Mouse (Mus musculus) kidney, embryonic 15.5 days (tissue): ENCODE measurements around the gene Ppm1m. TPM values are rescaled to one million over a fixed set of nuclear protein-coding genes. Genes with fewer than 3 reads are reported as not detected.

Experiments used
- ATAC-seq: fragments of 200-750 bp; cut with Nextera tagmentation; replicated peaks from 2 replicates; pipeline ENCODE4 v1.8.0; 2017; ENCODE audit warnings: moderate TSS enrichment; ENCODE audit not compliant: low FRiP score
- H3K27ac ChIP-seq: fragments of 300-500 bp; sonication (generic); 2 replicates; pipeline ENCODE4 v1.5.1; 2015; ENCODE audit warnings: mild to moderate bottlenecking, inconsistent platforms
- H3K27me3 ChIP-seq: fragments of 300-500 bp; sonication (generic); 2 replicates; pipeline ENCODE4 v1.6.1; 2015; ENCODE audit warnings: inconsistent platforms
- H3K36me3 ChIP-seq: fragments of 300-500 bp; sonication (generic); 2 replicates; pipeline ENCODE4 v1.6.1; 2015; ENCODE audit warnings: inconsistent platforms
- H3K4me1 ChIP-seq: fragments of 300-500 bp; sonication (generic); 2 replicates; pipeline ENCODE4 v1.6.1; 2015; ENCODE audit warnings: inconsistent platforms
- H3K4me2 ChIP-seq: fragments of 300-500 bp; sonication (generic); 2 replicates; pipeline ENCODE4 v1.6.1; 2015; ENCODE audit warnings: moderate library complexity, mild to moderate bottlenecking, inconsistent platforms
- H3K4me3 ChIP-seq: fragments of 300-500 bp; sonication (generic); replicated peaks from 2 replicates; pipeline ENCODE4 v1.5.1; 2015; ENCODE audit warnings: mild to moderate bottlenecking, inconsistent platforms
- H3K9ac ChIP-seq: fragments of 300-500 bp; sonication (generic); 2 replicates; pipeline ENCODE4 v1.6.1; 2015; ENCODE audit warnings: mild to moderate bottlenecking, inconsistent platforms
- H3K9me3 ChIP-seq: fragments of 300-500 bp; sonication (generic); replicated peaks from 2 replicates; pipeline ENCODE4 v1.6.1; 2016; ENCODE audit warnings: inconsistent platforms
- WGBS: fragments of 180-500 bp; shearing (Covaris S2); methylation state at CpG from one replicate; pipeline ENCODE4 v1.1.7; 2015; ENCODE audit warnings: mixed read lengths; 5-methylcytosine and 5-hydroxymethylcytosine counted together
- polyA plus RNA-seq: library from polyadenylated mRNA; unstranded; fragments of >200 nt; fragmentation: Nextera tagmentation; extraction: Ambion mirVana; gene quantifications from 2 replicates; pipeline ENCODE4 v1.2.1, GENCODE M21; 2015

Gene Ppm1m
- polyA plus RNA-seq: 49.0 and 55.1 TPM in 2 replicates

DNA sequence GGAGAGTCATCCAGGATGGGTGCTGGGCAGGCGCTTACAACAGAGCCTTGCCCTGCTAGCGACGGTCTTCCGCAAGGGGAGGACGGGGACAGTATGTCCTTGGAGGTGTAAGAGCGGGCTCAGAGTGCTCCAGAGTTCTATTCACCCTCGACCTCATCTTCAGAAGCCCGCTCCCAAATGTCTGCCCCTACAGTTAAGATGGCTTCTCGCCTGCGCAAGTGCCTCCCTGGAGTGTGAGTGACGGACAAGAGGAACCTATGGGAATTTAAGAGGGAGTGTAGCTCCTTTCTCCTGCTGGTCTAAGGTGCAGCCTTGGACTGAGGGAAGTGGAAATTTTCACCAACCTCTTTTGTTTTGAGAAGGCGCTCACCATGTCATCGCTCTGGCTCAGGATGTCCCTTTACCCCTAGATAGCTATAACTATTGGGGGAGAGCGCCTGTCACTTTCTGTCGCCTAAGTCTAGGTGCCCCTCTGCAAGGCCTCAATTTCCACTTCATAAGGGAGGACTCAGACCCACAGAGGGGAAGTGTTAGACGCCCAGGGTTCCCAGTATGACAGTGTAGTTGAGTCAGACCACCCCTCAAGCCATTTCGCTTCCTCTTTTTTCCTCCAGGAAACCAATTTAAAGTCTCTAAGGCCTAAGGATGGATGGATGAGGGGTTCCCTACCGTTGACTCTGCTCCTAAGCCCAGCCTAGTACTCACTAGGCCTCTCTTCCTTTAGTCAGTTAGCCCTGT is at the start of gene Ppm1m:
Gene Ppm1m (minus strand): TSS at position 212 of the 738 bp plus-strand sequence.
- no peaks in the 10 kb centered on the region for H3K9me3 ChIP-seq

DNA sequence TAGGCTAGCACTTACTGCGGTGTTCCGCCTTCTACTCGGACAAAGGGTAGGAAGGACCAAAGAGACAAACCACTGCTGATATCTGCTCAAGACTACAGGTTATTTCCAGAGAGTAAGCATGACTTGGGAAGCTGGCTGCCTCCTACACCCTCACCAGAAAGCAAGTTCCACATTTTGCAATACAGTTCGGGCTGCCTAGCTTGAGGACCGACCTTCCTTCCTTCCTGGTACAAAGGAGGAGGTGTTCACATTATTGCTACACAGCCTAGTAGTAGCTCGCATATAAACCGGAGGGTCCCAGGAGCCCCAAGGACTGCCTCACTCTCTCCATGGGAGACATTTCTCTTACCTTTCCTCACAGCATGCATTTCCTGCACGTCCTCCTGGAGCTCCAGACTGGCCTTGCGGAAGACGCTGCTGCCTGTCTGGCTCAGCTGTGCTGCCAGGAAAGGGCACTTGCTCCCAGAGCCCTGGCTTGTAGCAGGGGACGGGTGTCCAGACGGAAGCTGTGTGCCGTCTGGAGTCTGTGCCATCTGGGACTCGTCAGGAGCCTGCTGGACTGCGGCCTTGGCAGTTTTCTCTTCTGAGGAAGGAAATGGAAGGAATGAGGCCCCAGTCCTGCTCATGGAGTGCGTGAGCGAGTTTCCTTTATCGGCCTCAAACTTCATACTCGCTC is 43.4 kb upstream of the Ppm1m start:
- H3K27ac ChIP-seq: peak overlapping the region; percentile 48
- no peak for ATAC-seq
- H3K27me3 ChIP-seq: no peaks in the 10 kb centered on the region
- H3K4me3 ChIP-seq: no peak overlapping the region
- H3K36me3 ChIP-seq: peaks cover 61% of the 10 kb centered on the region
- WGBS: 55% methylated on average over 19 of the region's 19 CpGs
- H3K9me3 ChIP-seq: no peaks in the 10 kb centered on the region
- no peak overlapping the region for H3K9ac ChIP-seq
- H3K4me1 ChIP-seq: peaks cover 28% of the 10 kb centered on the region
- no peak overlapping the region for H3K4me2 ChIP-seq

More for the DNA sequence above, at the start of gene Ppm1m:
- Histone ChIP-seq H3K27ac (peak within 1 kb of the TSS; percentile 58), H3K4me1 (peaks cover 48% of the 10 kb centered on the region), H3K27me3 (no peaks in the 10 kb centered on the region), H3K4me2 (peak within 1 kb of the TSS; percentile 73), H3K4me3 (peak within 1 kb of the TSS; percentile 74), H3K36me3 (peaks cover 28% of the 10 kb centered on the region), H3K9ac (peak within 1 kb of the TSS; percentile 68)
- peak; percentile 5 for ATAC-seq
- WGBS: 44% methylated on average over 18 of the region's 18 CpGs

DNA sequence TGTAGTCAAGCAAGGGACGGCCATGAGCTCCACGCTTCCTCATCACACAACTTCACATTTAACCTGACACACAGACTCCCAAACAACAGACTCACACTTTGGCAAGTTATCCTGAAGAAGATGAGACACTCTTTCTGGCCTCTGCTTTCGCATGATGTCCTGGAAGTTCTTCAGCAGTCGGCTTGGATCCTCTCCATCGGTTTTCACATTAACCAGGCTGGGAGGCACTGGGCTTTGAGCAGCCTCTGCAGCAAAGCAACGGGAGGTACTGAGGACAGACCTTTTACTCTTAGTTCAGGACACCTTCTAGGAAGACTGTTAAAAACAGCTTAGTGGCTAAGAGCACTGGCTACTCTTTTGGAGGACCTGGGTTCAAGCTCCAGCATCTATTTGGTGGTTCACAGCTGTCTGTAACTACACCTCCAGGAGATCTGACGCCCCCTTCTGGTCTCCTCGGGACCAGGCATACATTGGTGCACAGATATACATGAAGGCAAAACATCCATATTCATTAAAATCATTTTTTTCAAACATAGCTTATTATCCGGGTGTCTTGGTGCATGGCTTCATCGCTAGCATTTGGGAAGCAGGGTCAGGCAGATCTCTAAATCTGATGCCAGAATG is 42.1 kb upstream of the Ppm1m start:
- H3K27me3 ChIP-seq: no peaks in the 10 kb centered on the region
- 87% methylated on average over 10 of the region's 10 CpGs for WGBS
- no peak overlapping the region for H3K9ac ChIP-seq
- H3K27ac ChIP-seq: no peak overlapping the region
- peaks cover 74% of the 10 kb centered on the region for H3K36me3 ChIP-seq
- peaks cover 20% of the 10 kb centered on the region for H3K4me1 ChIP-seq
- no peak for ATAC-seq
- no peak overlapping the region for H3K4me3 ChIP-seq
- no peak overlapping the region for H3K4me2 ChIP-seq
- no peaks in the 10 kb centered on the region for H3K9me3 ChIP-seq

DNA sequence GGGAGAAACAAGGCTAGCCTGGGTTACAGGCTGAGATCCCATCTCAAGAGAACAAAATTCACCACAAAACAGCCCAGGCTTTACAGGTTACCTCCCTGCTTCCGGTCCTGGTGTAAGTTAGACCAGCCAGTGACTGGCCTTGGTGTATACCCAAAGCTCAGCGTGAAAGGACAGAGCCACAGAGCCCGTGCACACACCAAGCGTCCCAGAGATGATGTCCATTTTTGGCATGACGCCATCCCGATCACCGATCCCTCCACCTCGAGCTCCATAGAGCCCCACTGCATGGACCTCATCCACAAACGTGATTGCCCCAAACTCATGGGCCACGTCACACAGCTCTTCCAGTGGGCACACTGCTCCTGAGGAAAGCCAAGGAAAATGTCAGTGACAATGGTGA is 38.3 kb upstream of the Ppm1m start:
- Histone ChIP-seq H3K27me3 (no peaks in the 10 kb centered on the region), H3K4me3 (no peak overlapping the region), H3K9me3 (no peaks in the 10 kb centered on the region), H3K9ac (no peak overlapping the region), H3K4me1 (peaks cover 11% of the 10 kb centered on the region), H3K27ac (peak overlapping the region; percentile 23; the same call in 1 of the 2 replicates), H3K4me2 (no peak overlapping the region), H3K36me3 (peaks cover 99% of the 10 kb centered on the region)
- no peak for ATAC-seq
- WGBS: 92% methylated on average over 10 of the region's 10 CpGs

DNA sequence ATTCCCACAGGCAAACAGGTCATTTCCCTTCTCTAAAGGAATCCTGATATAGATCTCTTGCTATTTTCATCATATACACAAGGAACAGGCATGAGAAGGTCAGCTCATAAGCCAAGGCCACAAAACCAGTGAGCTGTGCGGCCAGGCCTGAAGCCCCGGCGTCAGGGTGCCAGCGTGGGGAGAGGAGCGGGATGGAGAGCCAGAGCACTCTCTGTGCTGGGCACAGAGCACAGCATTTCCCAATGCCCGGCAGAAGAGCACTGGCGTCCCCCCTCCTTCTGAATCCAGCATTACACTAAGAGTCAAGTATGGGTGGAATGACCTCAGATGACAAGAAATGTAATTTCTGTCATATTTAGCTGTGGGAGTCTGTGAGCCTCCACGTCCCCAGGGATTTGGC is 37.9 kb upstream of the Ppm1m start:
- Histone ChIP-seq H3K27ac (peak overlapping the region; percentile 23; the same call in 1 of the 2 replicates), H3K9me3 (no peaks in the 10 kb centered on the region), H3K4me2 (no peak overlapping the region), H3K27me3 (no peaks in the 10 kb centered on the region), H3K4me1 (peaks cover 10% of the 10 kb centered on the region), H3K4me3 (no peak overlapping the region), H3K9ac (no peak overlapping the region), H3K36me3 (peaks cover 99% of the 10 kb centered on the region)
- ATAC-seq: no peak
- 74% methylated on average over 8 of the region's 8 CpGs for WGBS

DNA sequence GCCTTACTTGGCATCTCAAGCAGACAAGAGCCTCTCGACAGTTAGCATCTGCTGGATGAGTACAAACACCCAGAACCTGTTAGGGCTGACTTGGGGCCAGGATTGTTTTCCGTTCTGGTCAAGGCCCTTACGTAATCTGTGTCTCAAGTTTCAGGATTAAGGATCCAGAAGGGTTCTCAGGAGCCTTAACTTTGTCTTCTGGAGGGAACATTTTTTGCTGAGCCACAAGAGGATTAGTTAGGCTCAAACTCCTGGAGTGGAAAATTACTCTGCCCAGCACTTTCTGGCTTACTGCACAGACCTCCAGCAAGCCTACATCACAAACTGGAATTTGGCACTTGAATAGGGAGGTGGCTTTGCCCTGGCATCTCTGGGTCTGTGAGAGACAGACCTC is 37.3 kb upstream of the Ppm1m start:
- no peak for ATAC-seq
- peaks cover 99% of the 10 kb centered on the region for H3K36me3 ChIP-seq
- H3K4me1 ChIP-seq: peaks cover 10% of the 10 kb centered on the region
- WGBS: 70% methylated on average over 3 of the region's 3 CpGs
- H3K27me3 ChIP-seq: no peaks in the 10 kb centered on the region
- no peak overlapping the region for H3K9ac ChIP-seq
- H3K27ac ChIP-seq: 0 out of 2 replicates have a peak overlapping the region, but pooled peaks have one; percentile 23
- H3K9me3 ChIP-seq: no peaks in the 10 kb centered on the region
- H3K4me3 ChIP-seq: no peak overlapping the region
- H3K4me2 ChIP-seq: no peak overlapping the region

DNA sequence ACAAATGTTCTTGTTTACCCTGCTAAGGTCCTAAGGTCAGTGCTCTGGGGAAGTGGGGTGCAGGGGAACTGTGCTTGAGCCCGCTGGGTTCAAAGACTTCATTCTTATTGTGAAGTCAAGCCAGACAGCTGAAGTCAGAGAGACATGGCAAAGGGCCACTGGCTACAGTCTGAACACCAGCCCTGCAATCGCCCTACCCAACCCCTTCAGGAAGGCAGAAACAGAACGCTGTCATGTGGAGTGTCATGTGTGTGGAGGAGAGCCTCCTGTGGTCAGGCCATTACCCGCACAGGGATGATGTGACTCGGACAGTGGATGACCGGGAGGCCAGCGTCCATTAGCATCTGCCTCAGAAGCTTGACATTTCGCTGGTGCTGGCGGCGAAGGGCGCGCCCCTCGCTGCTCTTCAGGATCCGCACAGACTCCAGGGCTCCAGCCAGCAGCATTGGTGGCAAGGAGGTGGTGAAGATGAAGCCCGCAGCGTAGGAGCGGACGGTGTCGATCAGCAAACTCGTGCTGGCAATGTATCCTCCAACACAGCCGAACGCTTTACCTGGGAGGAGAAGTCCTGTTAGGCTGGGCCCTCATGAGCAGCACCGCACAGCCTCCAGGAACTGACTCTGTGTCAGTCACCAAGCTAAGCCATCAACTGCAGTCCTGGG is 36.7 kb upstream of the Ppm1m start:
- Histone ChIP-seq H3K4me1 (peaks cover 10% of the 10 kb centered on the region), H3K4me3 (no peak overlapping the region), H3K27me3 (no peaks in the 10 kb centered on the region), H3K36me3 (peaks cover 93% of the 10 kb centered on the region), H3K9me3 (no peaks in the 10 kb centered on the region), H3K27ac (no peak overlapping the region), H3K4me2 (no peak overlapping the region), H3K9ac (no peak overlapping the region)
- ATAC-seq: no peak
- WGBS: 86% methylated on average over 23 of the region's 23 CpGs

DNA sequence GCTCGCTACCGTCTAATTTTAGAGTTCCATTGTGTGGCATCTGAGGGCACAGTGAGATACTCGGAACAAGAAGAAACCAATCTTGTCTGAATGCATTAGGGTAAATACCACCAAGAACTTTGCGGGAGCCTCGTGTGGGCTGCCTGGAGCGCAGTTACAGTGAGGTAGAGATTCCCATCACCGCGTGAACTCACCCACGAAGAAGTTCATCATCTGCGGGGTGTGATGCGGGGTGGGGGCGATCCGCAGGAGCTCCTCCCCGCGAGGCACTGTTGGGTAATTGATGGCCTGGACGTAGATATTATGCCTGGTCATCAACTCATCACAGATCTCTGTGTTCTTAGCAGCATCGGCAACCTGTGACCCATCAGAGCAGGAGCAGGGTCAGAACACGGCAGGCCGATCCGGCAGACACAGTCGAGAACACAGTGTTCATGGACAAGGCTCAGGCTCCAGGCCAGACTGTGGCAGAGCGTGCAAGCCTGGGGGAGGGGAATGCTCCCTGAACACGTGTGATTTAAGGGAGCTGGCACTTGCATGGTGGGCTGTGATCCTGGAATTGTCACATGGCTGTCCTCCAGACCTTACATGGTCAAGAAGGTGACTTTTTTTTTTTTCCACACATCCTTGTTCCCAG is 35.8 kb upstream of the Ppm1m start:
- Histone ChIP-seq H3K4me2 (no peak overlapping the region), H3K9me3 (no peaks in the 10 kb centered on the region), H3K4me1 (peaks cover 12% of the 10 kb centered on the region), H3K27me3 (no peaks in the 10 kb centered on the region), H3K4me3 (no peak overlapping the region), H3K27ac (no peak overlapping the region), H3K9ac (no peak overlapping the region), H3K36me3 (peaks cover 84% of the 10 kb centered on the region)
- no peak for ATAC-seq
- WGBS: 66% methylated on average over 23 of the region's 23 CpGs

DNA sequence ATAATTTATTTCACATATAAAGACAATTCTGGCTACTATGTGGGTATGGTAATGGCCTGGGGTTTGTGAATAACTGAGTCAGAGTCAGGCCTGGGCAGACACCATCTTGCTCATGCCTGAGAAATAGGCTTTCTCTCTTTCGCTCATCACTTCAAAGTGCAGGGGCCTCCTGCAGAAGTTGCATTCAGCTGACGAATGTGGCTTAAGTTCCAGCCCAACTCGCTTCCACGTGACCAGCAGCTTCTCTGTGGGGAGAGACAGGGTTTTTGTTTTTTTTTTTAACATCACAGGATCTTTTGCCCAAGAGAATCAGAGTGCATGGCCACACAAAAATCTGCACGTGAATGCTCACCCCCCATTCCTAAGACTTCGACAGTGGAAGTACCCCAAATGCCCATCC is 34.4 kb upstream of the Ppm1m start:
- no peak for ATAC-seq
- 64% methylated on average over 6 of the region's 6 CpGs for WGBS
- H3K36me3 ChIP-seq: peaks cover 71% of the 10 kb centered on the region

DNA sequence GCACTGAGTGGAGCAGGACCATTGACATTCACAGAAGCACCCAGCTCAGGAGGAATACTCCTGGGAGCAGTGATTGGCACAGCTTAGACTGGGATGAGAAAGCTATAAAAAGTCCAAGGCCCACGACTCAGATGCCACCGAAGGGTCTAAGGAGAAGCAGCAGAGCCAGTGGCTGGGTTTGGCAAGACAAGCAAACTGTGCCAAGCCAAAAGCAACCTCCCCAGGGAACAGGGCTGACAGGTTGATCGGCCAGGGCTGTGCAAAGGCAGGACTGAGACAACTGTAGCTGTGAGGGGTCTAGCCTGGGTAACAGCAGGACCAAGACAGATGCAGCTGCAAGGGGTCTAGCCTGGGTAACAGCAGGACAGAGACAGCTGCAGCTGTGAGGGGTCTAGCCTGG is 33.4 kb upstream of the Ppm1m start:
- Histone ChIP-seq H3K4me1 (peaks cover 12% of the 10 kb centered on the region), H3K9ac (no peak overlapping the region), H3K4me3 (no peak overlapping the region), H3K27ac (no peak overlapping the region), H3K9me3 (no peaks in the 10 kb centered on the region), H3K27me3 (no peaks in the 10 kb centered on the region), H3K36me3 (peaks cover 61% of the 10 kb centered on the region), H3K4me2 (no peak overlapping the region)
- ATAC-seq: no peak
- WGBS: 86% methylated on average over 3 of the region's 3 CpGs

More for the DNA sequence above, 34.4 kb upstream of the Ppm1m start:
- Histone ChIP-seq H3K9me3 (no peaks in the 10 kb centered on the region), H3K4me3 (no peak overlapping the region), H3K27ac (no peak overlapping the region), H3K4me1 (peaks cover 12% of the 10 kb centered on the region), H3K9ac (no peak overlapping the region), H3K27me3 (no peaks in the 10 kb centered on the region), H3K4me2 (no peak overlapping the region)

DNA sequence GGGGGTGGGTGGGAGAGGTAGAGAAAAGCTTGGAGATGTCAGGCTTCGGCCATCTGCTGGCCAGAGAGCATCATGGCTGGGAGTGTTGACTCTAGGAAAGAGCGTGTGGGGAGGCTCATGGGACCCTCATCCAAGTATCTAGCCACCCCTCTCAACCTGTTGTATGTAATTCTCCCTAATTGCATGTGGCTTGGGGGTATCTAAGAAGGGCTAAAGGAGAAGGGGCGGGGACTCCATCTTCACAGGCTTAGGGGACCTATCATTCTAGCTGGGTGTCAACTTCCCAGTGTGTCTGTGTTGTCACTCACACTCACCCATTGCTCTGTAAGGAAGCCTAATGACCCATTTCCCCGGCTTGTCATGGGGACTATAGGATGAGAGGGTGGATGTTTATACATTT is 32.3 kb upstream of the Ppm1m start:
- Histone ChIP-seq H3K27me3 (peaks cover 3% of the 10 kb centered on the region; the same call in 1 of the 2 replicates), H3K36me3 (peaks cover 50% of the 10 kb centered on the region), H3K4me3 (no peak overlapping the region), H3K27ac (no peak overlapping the region), H3K4me1 (peaks cover 12% of the 10 kb centered on the region), H3K9ac (no peak overlapping the region), H3K4me2 (no peak overlapping the region), H3K9me3 (no peaks in the 10 kb centered on the region)
- WGBS: 87% methylated on average over 4 of the region's 4 CpGs
- ATAC-seq: no peak
